Mouse (Mus musculus) megakaryocyte-erythroid progenitor cell, adult 5-6 weeks (primary cell): ENCODE measurements around the gene Fam13a. TPM values are rescaled to one million over a fixed set of nuclear protein-coding genes. Genes with fewer than 3 reads are reported as not detected.
A peak's percentile ranks its signal among the peaks of the same experiment; 100 is the strongest.

Source experiments
- ATAC-seq: replicated peaks from 2 replicates; pipeline ENCODE4 v1.8.0; 2016; ENCODE audit warnings: mild to moderate bottlenecking, inconsistent platforms; ENCODE audit not compliant: severe bottlenecking, poor library complexity, low FRiP score, low TSS enrichment
- total RNA-seq, 2 experiments: library from RNA; stranded (forward) in 1 of 2; stranded (reverse) in 1 of 2; fragments of 200-1000, 215-1000 nt in 1 of 2; fragments of >200 nt in 1 of 2; fragmentation: Nextera tagmentation in 1 of 2; gene quantifications; 2 replicates each; pipeline ENCODE4 v1.2.3; 2014 to 2017

Gene Fam13a
- total RNA-seq, 2 experiments from 2014 or later = not detected

- no peak for ATAC-seq
Measured at GRCm38 (mm10) chr6:58946840-58947239, 77.5 kb downstream of the Fam13a start.

- no peak for ATAC-seq
Measured at GRCm38 (mm10) chr6:58946246-58946645, 78.1 kb downstream of the Fam13a start.

- no peak for ATAC-seq
Measured at GRCm38 (mm10) chr6:58943958-58944357, 80.4 kb downstream of the Fam13a start.

- no peak for ATAC-seq
Measured at GRCm38 (mm10) chr6:58942276-58942675, 82.1 kb downstream of the Fam13a start.

- no peak for ATAC-seq
Measured at GRCm38 (mm10) chr6:58937726-58938125, 86.6 kb downstream of the Fam13a start.

GRCm38 (mm10) chr6:58934144-58934543 lies 90.2 kb downstream of the Fam13a start:
- ATAC-seq = no peak

- ATAC-seq = no peak
Measured at GRCm38 (mm10) chr6:58933189-58933913, 91.0 kb downstream of the Fam13a start.

GRCm38 (mm10) chr6:58932515-58933188 lies 91.7 kb downstream of the Fam13a start:
- ATAC-seq = no peak

GRCm38 (mm10) chr6:58931149-58931548 lies 93.2 kb downstream of the Fam13a start:
- no peak for ATAC-seq

GRCm38 (mm10) chr6:58929911-58930431 lies 94.4 kb downstream of the Fam13a start:
- ATAC-seq = no peak

GRCm38 (mm10) chr6:58927881-58928280 lies 96.5 kb downstream of the Fam13a start:
- ATAC-seq = no peak

- no peak for ATAC-seq
Measured at GRCm38 (mm10) chr6:58922511-58922910, 101.8 kb downstream of the Fam13a start.

- no peak for ATAC-seq
Measured at GRCm38 (mm10) chr6:58921623-58922022, 102.7 kb downstream of the Fam13a start.

- no peak for ATAC-seq
Measured at GRCm38 (mm10) chr6:58920735-58921134, 103.6 kb downstream of the Fam13a start.

- 0 out of 2 replicates have a peak, but pooled peaks have one; percentile 47 for ATAC-seq
Measured at GRCm38 (mm10) chr6:58916498-58916897, 107.9 kb downstream of the Fam13a start.

GRCm38 (mm10) chr6:58913971-58914370 lies 110.4 kb downstream of the Fam13a start:
- no peak for ATAC-seq

- ATAC-seq = no peak
Measured at GRCm38 (mm10) chr6:58913551-58913950, 110.8 kb downstream of the Fam13a start.

GRCm38 (mm10) chr6:58912842-58913241 lies 111.5 kb downstream of the Fam13a start:
- ATAC-seq = no peak

GRCm38 (mm10) chr6:58907791-58908190 lies 116.6 kb downstream of the Fam13a start:
- no peak for ATAC-seq

- ATAC-seq = no peak
Measured at GRCm38 (mm10) chr6:58907336-58907735, 117.0 kb downstream of the Fam13a start.

GRCm38 (mm10) chr6:58906852-58907261 lies 117.5 kb downstream of the Fam13a start, which contains the start of gene Nap1l5:
Gene Nap1l5, minus strand, starts transcription at chr6:58907076.
- ATAC-seq = peak; percentile 41; the same call in 1 of the 2 replicates
